Comparison of ENCODE assay signal across 24 mouse cellular contexts in genomic region chr1:150225529-150225928, GRCm38 (mm10).
"Had no signal": no experiment of that assay in that cellular context is flagged by ENCODE, and none has a peak within 500 bp of the region (broad histone marks: within the 10 kb centered on the region; RNA-seq: fewer than 3 reads in every experiment).

No protein-coding gene starts in this region.

- H3K9me3 ChIP-seq: embryonic facial prominence, embryonic 10.5 days; embryonic facial prominence, embryonic 12.5 days; embryonic facial prominence, embryonic 13.5 days; embryonic facial prominence, embryonic 15.5 days; forebrain, embryonic 10.5 days; forebrain, embryonic 12.5 days; forebrain, embryonic 13.5 days; forebrain, embryonic 15.5 days had no signal

- H3K4me2 ChIP-seq: embryonic facial prominence, embryonic 12.5 days; embryonic facial prominence, embryonic 13.5 days; embryonic facial prominence, embryonic 15.5 days; forebrain, embryonic 12.5 days; forebrain, embryonic 13.5 days; forebrain, embryonic 15.5 days had no signal

- H3K4me3 ChIP-seq: embryonic facial prominence, embryonic 10.5 days; embryonic facial prominence, embryonic 12.5 days; embryonic facial prominence, embryonic 13.5 days; embryonic facial prominence, embryonic 15.5 days; erythroblast, embryonic 14.5 days; forebrain, embryonic 10.5 days; forebrain, embryonic 12.5 days; forebrain, embryonic 13.5 days; forebrain, embryonic 15.5 days; gastrocnemius, adult 2 months; heart, adult 2 months had no signal

- DNase-seq: cerebellum, adult 9-10 months; cerebellum, adult 9-11 months; cerebellum, postnatal 10 days; cerebellum, postnatal 14 days; cerebellum, postnatal 25 days; cerebellum, postnatal 36 days; embryo, embryonic 11 days; forebrain, postnatal 0 days; gastrocnemius, adult 2 months; gastrocnemius, postnatal 10 days; gastrocnemius, postnatal 14 days; gastrocnemius, postnatal 25 days; gastrocnemius, postnatal 36 days; heart, adult 18-20 months; heart, adult 2 months had no signal

- H3K27me3 ChIP-seq: embryonic facial prominence, embryonic 12.5 days; embryonic facial prominence, embryonic 13.5 days; embryonic facial prominence, embryonic 15.5 days; forebrain, embryonic 12.5 days; forebrain, embryonic 13.5 days; forebrain, embryonic 15.5 days had no signal

- H3K4me1 ChIP-seq: embryonic facial prominence, embryonic 10.5 days; embryonic facial prominence, embryonic 12.5 days; embryonic facial prominence, embryonic 13.5 days; embryonic facial prominence, embryonic 15.5 days; forebrain, embryonic 10.5 days; forebrain, embryonic 12.5 days; forebrain, embryonic 13.5 days; forebrain, embryonic 15.5 days had no signal

- H3K27ac ChIP-seq: embryonic facial prominence, embryonic 10.5 days; embryonic facial prominence, embryonic 12.5 days; embryonic facial prominence, embryonic 13.5 days; embryonic facial prominence, embryonic 15.5 days; forebrain, embryonic 10.5 days; forebrain, embryonic 12.5 days; forebrain, embryonic 13.5 days; forebrain, embryonic 15.5 days; gastrocnemius, adult 2 months; heart, adult 2 months had no signal

- H3K36me3 ChIP-seq: embryonic facial prominence, embryonic 10.5 days; embryonic facial prominence, embryonic 12.5 days; embryonic facial prominence, embryonic 13.5 days; embryonic facial prominence, embryonic 15.5 days; forebrain, embryonic 10.5 days; forebrain, embryonic 12.5 days; forebrain, embryonic 15.5 days had no signal

- H3K9ac ChIP-seq: embryonic facial prominence, embryonic 12.5 days; embryonic facial prominence, embryonic 13.5 days; embryonic facial prominence, embryonic 15.5 days; forebrain, embryonic 12.5 days; forebrain, embryonic 13.5 days; forebrain, embryonic 15.5 days; forebrain, postnatal 0 days had no signal
